ENCODE assay signal across 22 mouse cellular contexts in genomic region chr12:27304713-27305437, GRCm38 (mm10). TPM values are rescaled to one million over a fixed set of nuclear protein-coding genes. Genes with fewer than 3 reads are reported as not detected.
DNase-seq lines count a peak whose midpoint lies in the region; ATAC-seq and TF ChIP-seq lines count a peak whose summit lies in the region.
"Had no signal": no experiment of that assay in that cellular context is flagged by ENCODE, and none has a peak within 500 bp of the region (broad histone marks: within the 10 kb centered on the region; RNA-seq: fewer than 3 reads in every experiment).

No protein-coding gene starts in this region.

- no peak for TF ChIP-seq EP300 in heart, adult 2 months (IDR thresholded peaks at IDR 0.05; ENCODE audit: insufficient read depth, low read depth, low read length)

- H3K27ac ChIP-seq in heart, embryonic 11.5 days (ENCODE audit: low read depth, low read length), result 0 out of 2 replicates have a peak overlapping the region, but pooled peaks have one; percentile 6
- no peak overlapping the region for H3K27ac ChIP-seq in heart, adult 2 months
- no peak overlapping the region for H3K27ac ChIP-seq in kidney, postnatal 0 days
- H3K27ac ChIP-seq in hindbrain, embryonic 13.5 days, result peak overlapping the region; percentile 56
- H3K27ac ChIP-seq: gastrocnemius, adult 2 months; liver, embryonic 12.5 days had no signal

- H3K4me1 ChIP-seq in heart, embryonic 11.5 days (ENCODE audit: control insufficient read depth, insufficient read depth, low read length), result peaks cover 9% of the 10 kb centered on the region
- no peaks in the 10 kb centered on the region for H3K4me1 ChIP-seq in heart, adult 2 months (ENCODE audit: control insufficient read depth, insufficient read depth, low read length)
- no peaks in the 10 kb centered on the region for H3K4me1 ChIP-seq in kidney, postnatal 0 days (replicated peaks; ENCODE audit: insufficient read depth, low read length)
- peaks cover 10% of the 10 kb centered on the region; the same call in 1 of the 2 replicates for H3K4me1 ChIP-seq in hindbrain, embryonic 13.5 days (replicated peaks)
- H3K4me1 ChIP-seq: liver, embryonic 12.5 days had no signal

- no peak overlapping the region for H3K9ac ChIP-seq in heart, embryonic 11.5 days (ENCODE audit: low read depth, low read length)
- H3K9ac ChIP-seq in heart, adult 2 months (ENCODE audit: low read depth, low read length), result no peak overlapping the region
- no peak overlapping the region for H3K9ac ChIP-seq in kidney, postnatal 0 days (ENCODE audit: low read depth, low read length)
- H3K9ac ChIP-seq in hindbrain, embryonic 13.5 days, result no peak overlapping the region
- H3K9ac ChIP-seq: forebrain, postnatal 0 days; liver, embryonic 12.5 days; lung, embryonic 14.5 days had no signal

- no peaks in the 10 kb centered on the region for H3K36me3 ChIP-seq in heart, embryonic 11.5 days (ENCODE audit: control insufficient read depth, insufficient read depth, low read length)
- no peaks in the 10 kb centered on the region for H3K36me3 ChIP-seq in heart, adult 2 months (ENCODE audit: control insufficient read depth, insufficient read depth, low read length)
- H3K36me3 ChIP-seq in kidney, postnatal 0 days (ENCODE audit: insufficient read depth, low read length), result no peaks in the 10 kb centered on the region
- no peaks in the 10 kb centered on the region for H3K36me3 ChIP-seq in hindbrain, embryonic 13.5 days
- H3K36me3 ChIP-seq: liver, embryonic 12.5 days had no signal

- in situ Hi-C loops in Patski (cut with MboI; ENCODE audit: low pct_unique_long_range_greater_than_20kb), result no loop called here

- WGBS in heart, embryonic 11.5 days (ENCODE audit: insufficient replicate concordance), result 24% methylated on average over 2 of the region's 2 CpGs
- 38% methylated on average over 2 of the region's 2 CpGs for WGBS in heart, adult 2 months
- 24% methylated on average over 2 of the region's 2 CpGs for WGBS in kidney, postnatal 0 days
- 40% methylated on average over 2 of the region's 2 CpGs for WGBS in hindbrain, embryonic 13.5 days

- CTCF ChIA-PET in Patski (lab: Charles Lee), result interaction anchor here (0.9 to 1.7 kb wide), 2 partner anchors 11 to 683 kb away, joined by 3 to 4 read pairs; no protein-coding TSS in a partner anchor

- no peak overlapping the region for H3K4me3 ChIP-seq in heart, embryonic 11.5 days (ENCODE audit: low read depth, low read length)
- H3K4me3 ChIP-seq in heart, adult 2 months, result no peak overlapping the region
- H3K4me3 ChIP-seq in kidney, postnatal 0 days (replicated peaks; ENCODE audit: low read depth, low read length), result no peak overlapping the region
- no peak overlapping the region for H3K4me3 ChIP-seq in hindbrain, embryonic 13.5 days
- H3K4me3 ChIP-seq: gastrocnemius, adult 2 months; liver, embryonic 12.5 days; megakaryocyte, embryonic 14.5 days; myocyte had no signal

- H3K9me3 ChIP-seq in heart, embryonic 11.5 days (replicated peaks; ENCODE audit: control insufficient read depth, low read length), result no peaks in the 10 kb centered on the region
- no peaks in the 10 kb centered on the region for H3K9me3 ChIP-seq in kidney, postnatal 0 days (replicated peaks; ENCODE audit: low read length)
- H3K9me3 ChIP-seq in hindbrain, embryonic 13.5 days, result no peaks in the 10 kb centered on the region
- H3K9me3 ChIP-seq: liver, embryonic 12.5 days; megakaryocyte, embryonic 14.5 days had no signal

- no peak for DNase-seq in heart, adult 2 months
- peak; percentile 72 for DNase-seq in kidney, postnatal 0 days (ENCODE audit: low spot score)
- no peak for DNase-seq in kidney, adult 11 months
- DNase-seq in Patski (ENCODE audit: low read depth, low spot score), result peak; percentile 17
- DNase-seq in lung, postnatal 14 days, result no peak
- DNase-seq: adrenal gland, postnatal 14 days; cerebellum, adult 18-20 months; forebrain, postnatal 0 days; gastrocnemius, adult 2 months; heart, postnatal 4 days; kidney, adult 2 months; layer of hippocampus, postnatal 36 days; lung, embryonic 14.5 days; right cerebral cortex, adult 18-20 months had no signal

- POLR2A ChIA-PET in Patski (lab: Charles Lee), result interaction anchor here (0.6 kb wide), 1 partner anchor 531 kb away, joined by 4 read pairs; no protein-coding TSS in a partner anchor

- intact Hi-C loops in heart, adult 2 months (cut with DNase I), result no loop called here

- no peak for TF ChIP-seq CTCF in heart, adult 2 months (IDR thresholded peaks at IDR 0.05)
- no peak for TF ChIP-seq CTCF in kidney, postnatal 0 days (IDR thresholded peaks at IDR 0.05; ENCODE audit: low read depth)
- TF ChIP-seq CTCF in Patski (IDR thresholded peaks at IDR 0.05), result no peak

- ATAC-seq in heart, embryonic 11.5 days (replicated peaks; ENCODE audit: insufficient number of reproducible peaks, low FRiP score, low TSS enrichment), result no peak
- ATAC-seq in kidney, postnatal 0 days (replicated peaks; ENCODE audit: low FRiP score, low read depth), result peak; percentile 54; the same call in 1 of the 2 replicates
- no peak for ATAC-seq in Patski
- no peak; the same call in 1 of the 2 replicates for ATAC-seq in hindbrain, embryonic 13.5 days (ENCODE audit: low FRiP score)
- no peak for ATAC-seq in megakaryocyte, adult 5-6 weeks (ENCODE audit: poor library complexity, severe bottlenecking)
- ATAC-seq: activated CD4-positive, CD25-positive, alpha-beta regulatory T cell, adult 4 months; forebrain, postnatal 0 days; liver, embryonic 12.5 days had no signal

- H3K79me2 ChIP-seq in heart, adult 2 months (replicated peaks; ENCODE audit: control insufficient read depth, insufficient read depth, low read length), result no peaks in the 10 kb centered on the region

- TF ChIP-seq POLR2A in heart, adult 2 months (IDR thresholded peaks at IDR 0.05; ENCODE audit: insufficient read depth, low read depth, low read length), result no peak

- H3K4me2 ChIP-seq in heart, embryonic 11.5 days, result no peak overlapping the region
- H3K4me2 ChIP-seq in kidney, postnatal 0 days (ENCODE audit: low read length), result no peak overlapping the region
- no peak overlapping the region for H3K4me2 ChIP-seq in hindbrain, embryonic 13.5 days
- H3K4me2 ChIP-seq: liver, embryonic 12.5 days; lung, embryonic 14.5 days had no signal

- H3K27me3 ChIP-seq in heart, embryonic 11.5 days (ENCODE audit: control insufficient read depth, insufficient read depth, low read length), result no peaks in the 10 kb centered on the region
- no peaks in the 10 kb centered on the region for H3K27me3 ChIP-seq in heart, adult 2 months (ENCODE audit: control insufficient read depth, insufficient read depth, low read length)
- H3K27me3 ChIP-seq in kidney, postnatal 0 days (ENCODE audit: insufficient read depth, low read length), result no peaks in the 10 kb centered on the region
- no peaks in the 10 kb centered on the region for H3K27me3 ChIP-seq in Patski
- H3K27me3 ChIP-seq in hindbrain, embryonic 13.5 days, result no peaks in the 10 kb centered on the region
- H3K27me3 ChIP-seq: liver, embryonic 12.5 days; megakaryocyte, embryonic 14.5 days had no signal

RNA-seq across cellular contexts. Expression of gene Sox11, which starts 37.5 kb away (rescaled TPM):
- polyA plus RNA-seq in heart, embryonic 11.5 days (2014; fragmentation: Nextera tagmentation; extraction: Ambion mirVana), result 36.5 and 43.6 TPM in 2 replicates
- under 1 TPM in 1 of 2 experiments, not detected in 1; 0.05 TPM for total RNA-seq in heart, adult 2 months (2021)
- polyA plus RNA-seq in heart, adult 2 months (2012; rRNA removed), result 0.02 and 0.03 TPM in 2 replicates
- 35.4 and 40.8 TPM in 2 replicates for polyA plus RNA-seq in kidney, postnatal 0 days (2015; fragmentation: Nextera tagmentation; extraction: Ambion mirVana)
- 21.2 TPM for polyA plus RNA-seq in Patski (2021)
- polyA plus RNA-seq in hindbrain, embryonic 13.5 days (2015; fragmentation: Nextera tagmentation; extraction: Ambion mirVana), result 574 and 588 TPM in 2 replicates
- not detected in 2 replicates for total RNA-seq in megakaryocyte, adult 5-6 weeks (2015)
- total RNA-seq in megakaryocyte, adult 5-6 weeks (2017), result not detected in 2 replicates
- total RNA-seq: granulocyte monocyte progenitor cell, adult 5-6 weeks had no signal

Comparison
In these comparisons a context has a peak if more than half of its experiments do, and no peak if none do; other contexts are left out.
1. H3K27ac ChIP-seq: peak in heart, embryonic 11.5 days (single experiment) and hindbrain, embryonic 13.5 days (single experiment); none in heart, adult 2 months (single experiment) and kidney, postnatal 0 days (single experiment).
2. DNase-seq: peak in kidney, postnatal 0 days (single experiment) and Patski (single experiment); none in heart, adult 2 months (0 of 2), kidney, adult 11 months (single experiment) and lung, postnatal 14 days (single experiment).
3. RNA of gene Sox11, which starts 37.5 kb away (polyA plus RNA-seq): 574 to 588 TPM in hindbrain, embryonic 13.5 days, 36.5 to 43.6 TPM in heart, embryonic 11.5 days, 35.4 to 40.8 TPM in kidney, postnatal 0 days and 21.2 TPM in Patski (single experiment); 0.02 to 0.03 TPM in heart, adult 2 months; every median in the first group is over 10 times any median in the second.